Mouse (Mus musculus) megakaryocyte, embryonic 14.5 days (primary cell): ENCODE measurements at regions not wholly inside any gene's neighbourhood (a gene's known extent, or its start where the extent isn't known, plus 50 kb on each side); places are given as distances from the start of the nearest gene placed in this dataset.

Experiments
- FLI1 ChIP-seq: IDR thresholded peaks from 2 replicates; pipeline ENCODE4 v1.6.1; 2012; ENCODE audit warnings: low read length, inconsistent platforms, mixed read lengths
- GATA1 ChIP-seq: IDR thresholded peaks from 3 replicates; pipeline ENCODE4 v1.6.1; 2012; ENCODE audit warnings: mixed read lengths, low read length, inconsistent platforms, borderline replicate concordance

DNA sequence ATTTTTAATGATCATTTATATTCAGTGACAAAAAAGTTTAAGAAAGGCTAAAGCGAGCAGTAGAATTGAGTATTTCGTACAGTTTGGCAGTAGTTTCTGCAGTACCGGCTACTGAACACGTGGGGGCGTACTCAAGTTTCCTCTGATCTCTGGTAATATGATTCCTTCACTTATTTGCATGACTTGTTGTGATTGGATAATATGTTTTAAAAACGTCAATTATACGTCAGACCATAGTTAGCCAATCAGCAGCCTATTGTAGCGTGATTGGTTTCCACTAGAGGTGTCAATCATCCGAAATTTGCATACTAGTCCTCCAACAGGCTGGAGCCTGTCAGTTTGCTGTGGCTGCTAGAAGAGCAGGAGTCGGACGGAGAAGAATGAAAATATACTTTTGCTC, 261.6 kb upstream of the Nfe2l3 start:
- TF ChIP-seq GATA1 (no peak), FLI1 (no peak)
